Comparison of ENCODE assay signal across 15 mouse cellular contexts in the genomic region with DNA sequence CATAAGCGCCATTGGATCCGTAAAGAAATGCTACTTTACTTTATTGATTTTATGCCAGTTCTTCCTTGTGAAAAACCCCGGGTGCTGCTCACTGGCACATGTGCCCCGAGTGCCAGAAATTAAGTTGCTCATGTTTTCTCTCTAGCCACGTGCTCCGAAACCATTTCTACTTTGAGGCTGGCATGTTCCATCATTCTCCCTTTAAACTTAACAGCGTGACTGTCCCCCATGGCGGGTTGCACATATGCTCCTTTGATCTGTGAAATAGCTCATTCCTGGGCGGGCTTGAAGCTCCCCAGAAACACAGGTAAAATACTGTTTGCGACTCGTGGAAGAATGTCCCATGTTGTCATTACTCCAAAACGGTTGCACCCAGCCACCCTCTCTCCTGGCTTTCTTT. TPM values are rescaled to one million over a fixed set of nuclear protein-coding genes. Genes with fewer than 3 reads are reported as not detected.
A peak's percentile ranks its signal among the peaks of the same experiment; 100 is the strongest.
DNase-seq lines count a peak whose midpoint lies in the region; ATAC-seq and TF ChIP-seq lines count a peak whose summit lies in the region.
"Had no signal": no experiment of that assay in that cellular context is flagged by ENCODE, and none has a peak within 500 bp of the region (broad histone marks: within the 10 kb centered on the region; RNA-seq: fewer than 3 reads in every experiment).

No protein-coding gene starts in this region.

- H3K27ac ChIP-seq in heart, embryonic 11.5 days (ENCODE audit: low read depth, low read length) = no peak overlapping the region
- no peak overlapping the region for H3K27ac ChIP-seq in kidney, embryonic 16.5 days (ENCODE audit: low read length)
- H3K27ac ChIP-seq in limb, embryonic 14.5 days (replicated peaks; ENCODE audit: low read depth, low read length) = no peak overlapping the region
- no peak overlapping the region for H3K27ac ChIP-seq in left cerebral cortex, adult 2 months
- H3K27ac ChIP-seq: hindbrain, embryonic 14.5 days; neural tube, embryonic 12.5 days had no signal

- H3K4me1 ChIP-seq in heart, embryonic 11.5 days (ENCODE audit: control insufficient read depth, insufficient read depth, low read length) = peaks cover 18% of the 10 kb centered on the region
- H3K4me1 ChIP-seq in kidney, embryonic 16.5 days (ENCODE audit: insufficient read depth, low read length) = peaks cover 6% of the 10 kb centered on the region; the same call in 1 of the 2 replicates
- H3K4me1 ChIP-seq in limb, embryonic 14.5 days (ENCODE audit: control insufficient read depth, insufficient read depth, low read length) = peaks cover 14% of the 10 kb centered on the region; the same call in 1 of the 2 replicates

- no peak overlapping the region; the same call in 1 of the 2 replicates for H3K4me3 ChIP-seq in heart, embryonic 11.5 days (ENCODE audit: low read depth, low read length)
- H3K4me3 ChIP-seq in kidney, embryonic 16.5 days (ENCODE audit: low read length) = no peak overlapping the region
- no peak overlapping the region for H3K4me3 ChIP-seq in limb, embryonic 14.5 days (replicated peaks; ENCODE audit: low read length)
- no peak overlapping the region for H3K4me3 ChIP-seq in left cerebral cortex, adult 2 months
- H3K4me3 ChIP-seq: neural tube, embryonic 12.5 days had no signal

- TF ChIP-seq CTCF in left cerebral cortex, adult 2 months (IDR thresholded peaks at IDR 0.05) = no peak

- no peaks in the 10 kb centered on the region for H3K27me3 ChIP-seq in heart, embryonic 11.5 days (ENCODE audit: control insufficient read depth, insufficient read depth, low read length)
- no peaks in the 10 kb centered on the region for H3K27me3 ChIP-seq in kidney, embryonic 16.5 days (ENCODE audit: insufficient read depth, low read length)
- H3K27me3 ChIP-seq in limb, embryonic 14.5 days (ENCODE audit: control insufficient read depth, insufficient read depth, low read length) = no peaks in the 10 kb centered on the region
- H3K27me3 ChIP-seq: neural tube, embryonic 12.5 days had no signal

- 72% methylated on average over 12 of the region's 12 CpGs for WGBS in heart, embryonic 11.5 days (ENCODE audit: insufficient replicate concordance)
- 61% methylated on average over 12 of the region's 12 CpGs for WGBS in kidney, embryonic 16.5 days
- WGBS in limb, embryonic 14.5 days = 27% methylated on average over 12 of the region's 12 CpGs

- H3K9me3 ChIP-seq in heart, embryonic 11.5 days (replicated peaks; ENCODE audit: control insufficient read depth, low read length) = no peaks in the 10 kb centered on the region
- no peaks in the 10 kb centered on the region for H3K9me3 ChIP-seq in kidney, embryonic 16.5 days (ENCODE audit: low read length)
- no peaks in the 10 kb centered on the region for H3K9me3 ChIP-seq in limb, embryonic 14.5 days (ENCODE audit: control insufficient read depth, low read length)
- H3K9me3 ChIP-seq: neural tube, embryonic 12.5 days had no signal

- intact Hi-C loops in left cerebral cortex, adult 2 months (cut with DNase I) = no loop called here

- DNase-seq in heart, adult 8-10 months (ENCODE audit: low spot score) = no peak
- no peak for DNase-seq in kidney, adult 18-20 months
- DNase-seq in CD4-positive helper T cell, adult 2 months (ENCODE audit: low read depth, low spot score) = peak; percentile 61
- no peak for DNase-seq in limb, embryonic 14.5 days (ENCODE audit: low spot score)
- no peak for DNase-seq in layer of hippocampus, adult 8-10 months (ENCODE audit: low spot score in 2 of 2)
- no peak for DNase-seq in left cerebral cortex, adult 2 months (ENCODE audit: extremely low spot score in 1 of 2, low spot score in 2 of 2)
- DNase-seq: cerebellum, adult 18-20 months; midbrain, embryonic 14.5 days had no signal

- H3K4me2 ChIP-seq in heart, embryonic 11.5 days = peak overlapping the region; percentile 53
- peak overlapping the region; percentile 38 for H3K4me2 ChIP-seq in kidney, embryonic 16.5 days (replicated peaks; ENCODE audit: low read depth, low read length)
- peak overlapping the region; percentile 29; the same call in 1 of the 2 replicates for H3K4me2 ChIP-seq in limb, embryonic 14.5 days (replicated peaks; ENCODE audit: low read depth, low read length, severe bottlenecking)
- H3K4me2 ChIP-seq: hindbrain, embryonic 14.5 days; neural tube, embryonic 12.5 days had no signal

- no peaks in the 10 kb centered on the region for H3K36me3 ChIP-seq in heart, embryonic 11.5 days (ENCODE audit: control insufficient read depth, insufficient read depth, low read length)
- H3K36me3 ChIP-seq in kidney, embryonic 16.5 days (ENCODE audit: insufficient read depth, low read length) = no peaks in the 10 kb centered on the region
- no peaks in the 10 kb centered on the region for H3K36me3 ChIP-seq in limb, embryonic 14.5 days (ENCODE audit: control insufficient read depth, insufficient read depth, low read length)
- H3K36me3 ChIP-seq: neural tube, embryonic 12.5 days had no signal

- no peak for ATAC-seq in heart, embryonic 11.5 days (replicated peaks; ENCODE audit: insufficient number of reproducible peaks, low FRiP score, low TSS enrichment)
- no peak for ATAC-seq in kidney, embryonic 16.5 days (ENCODE audit: low FRiP score, low TSS enrichment)
- ATAC-seq in limb, embryonic 14.5 days (ENCODE audit: low FRiP score, low read depth) = no peak

- no peak for TF ChIP-seq POLR2A in limb, embryonic 14.5 days (IDR thresholded peaks at IDR 0.05; ENCODE audit: borderline replicate concordance, extremely low read depth, insufficient read depth, insufficient read length)

- no peak overlapping the region for H3K9ac ChIP-seq in heart, embryonic 11.5 days (ENCODE audit: low read depth, low read length)
- no peak overlapping the region for H3K9ac ChIP-seq in kidney, embryonic 16.5 days (replicated peaks; ENCODE audit: low read length)
- no peak overlapping the region for H3K9ac ChIP-seq in limb, embryonic 14.5 days (ENCODE audit: low read depth, low read length, severe bottlenecking)
- H3K9ac ChIP-seq: hindbrain, embryonic 14.5 days; neural tube, embryonic 12.5 days had no signal

RNA-seq across cellular contexts. Expression of a gene that starts 26.4 kb away (rescaled TPM):
- 12.8 and 16.0 TPM in 2 replicates for polyA plus RNA-seq in heart, embryonic 11.5 days (2014; fragmentation: Nextera tagmentation; extraction: Ambion mirVana)
- 1 to 10 TPM in 2 of 4 experiments, under 1 TPM in 2; 0.41 to 1.2 (median 0.78) TPM for total RNA-seq in heart, adult 8-10 months (2022)
- 0.62 and 0.81 TPM in 2 replicates for polyA plus RNA-seq in kidney, embryonic 16.5 days (2015; fragmentation: Nextera tagmentation; extraction: Ambion mirVana)
- polyA plus RNA-seq in limb, embryonic 14.5 days (2012; rRNA removed) = 0.36 and 0.90 TPM in 2 replicates
- 0.15 and 1.2 TPM in 2 replicates for polyA plus RNA-seq in limb, embryonic 14.5 days (2014; fragmentation: Nextera tagmentation; extraction: Ambion mirVana)
- total RNA-seq in layer of hippocampus, adult 8-10 months (2022) = under 1 TPM; 0.07 to 0.34 (median 0.17) TPM
- under 1 TPM; 0.44 to 0.66 TPM for total RNA-seq in left cerebral cortex, adult 2 months (2021)

RNA-seq across cellular contexts. Expression of a gene that starts 33.8 kb away (rescaled TPM):
- not detected in 2 replicates for polyA plus RNA-seq in heart, embryonic 11.5 days (2014; fragmentation: Nextera tagmentation; extraction: Ambion mirVana)
- not detected for total RNA-seq in heart, adult 8-10 months (2022)
- polyA plus RNA-seq in kidney, embryonic 16.5 days (2015; fragmentation: Nextera tagmentation; extraction: Ambion mirVana) = not detected in 2 replicates
- polyA plus RNA-seq in limb, embryonic 14.5 days (2012; rRNA removed) = 0.04 TPM in 2 replicates
- not detected in 2 replicates for polyA plus RNA-seq in limb, embryonic 14.5 days (2014; fragmentation: Nextera tagmentation; extraction: Ambion mirVana)
- not detected for total RNA-seq in layer of hippocampus, adult 8-10 months (2022)
- not detected for total RNA-seq in left cerebral cortex, adult 2 months (2021)
- total RNA-seq: gastrocnemius, postnatal 4 days had no signal
- polyA plus RNA-seq: cortical plate, adult 2 months; hindbrain, embryonic 14.5 days; large intestine, adult 2 months; midbrain, embryonic 14.5 days; neural tube, embryonic 12.5 days had no signal
